Mouse (Mus musculus): ENCODE data around the gene Bag6. TPM values are rescaled to one million over a fixed set of nuclear protein-coding genes. Genes with fewer than 3 reads are reported as not detected.

Bag6 gene
- polyA plus RNA-seq, 1 experiment: 271 TPM

Other genes with a start within 250 kb of the Bag6 start
- gene C2, start 236.9 kb upstream of the Bag6 start, polyA plus RNA-seq (2012; fragmentation: generic; extraction: Trizol): 0.43 TPM
- 94.5 TPM for gene Ehmt2, start 236.7 kb upstream of the Bag6 start, polyA plus RNA-seq (2012; fragmentation: generic; extraction: Trizol)
- gene Slc44a4, start 220.7 kb upstream of the Bag6 start, polyA plus RNA-seq (2012; fragmentation: generic; extraction: Trizol): 14.6 TPM
- gene Neu1, start 203.9 kb upstream of the Bag6 start, polyA plus RNA-seq (2012; fragmentation: generic; extraction: Trizol): 30.1 TPM
- 7.3 TPM for gene Hspa1b, start 175.9 kb upstream of the Bag6 start, polyA plus RNA-seq (2012; fragmentation: generic; extraction: Trizol)
- not detected for gene Gm20481, start 165.3 kb upstream of the Bag6 start, polyA plus RNA-seq (2012; fragmentation: generic; extraction: Trizol)
- 1.8 TPM for gene Hspa1a, start 163.0 kb upstream of the Bag6 start, polyA plus RNA-seq (2012; fragmentation: generic; extraction: Trizol)
- gene Hspa1l, start 162.5 kb upstream of the Bag6 start, polyA plus RNA-seq (2012; fragmentation: generic; extraction: Trizol): 1.3 TPM
- 52.3 TPM for gene Lsm2, start 153.3 kb upstream of the Bag6 start, polyA plus RNA-seq (2012; fragmentation: generic; extraction: Trizol)
- 208 TPM for gene Vars, start 134.2 kb upstream of the Bag6 start, polyA plus RNA-seq (2012; fragmentation: generic; extraction: Trizol)
- gene Vwa7, start 118.6 kb upstream of the Bag6 start, polyA plus RNA-seq (2012; fragmentation: generic; extraction: Trizol): 0.05 TPM
- gene Sapcd1, start 107.2 kb upstream of the Bag6 start, polyA plus RNA-seq (2012; fragmentation: generic; extraction: Trizol): 0.14 TPM
- gene Msh5, start 88.4 kb upstream of the Bag6 start, polyA plus RNA-seq (2012; fragmentation: generic; extraction: Trizol): 2.1 TPM
- 412 TPM for gene Clic1, start 85.2 kb upstream of the Bag6 start, polyA plus RNA-seq (2012; fragmentation: generic; extraction: Trizol)
- 101 TPM for gene Ddah2, start 76.1 kb upstream of the Bag6 start, polyA plus RNA-seq (2012; fragmentation: generic; extraction: Trizol)
- gene Ly6g6c, start 69.8 kb upstream of the Bag6 start, polyA plus RNA-seq (2012; fragmentation: generic; extraction: Trizol): 0.18 TPM
- gene Mpig6b, start 69.0 kb upstream of the Bag6 start, polyA plus RNA-seq (2012; fragmentation: generic; extraction: Trizol): not detected
- not detected for gene Ly6g6e, start 58.3 kb upstream of the Bag6 start, polyA plus RNA-seq (2012; fragmentation: generic; extraction: Trizol)
- gene Ly6g6d, start 57.1 kb upstream of the Bag6 start, polyA plus RNA-seq (2012; fragmentation: generic; extraction: Trizol): not detected
- gene Ly6g6f, start 49.6 kb upstream of the Bag6 start, polyA plus RNA-seq (2012; fragmentation: generic; extraction: Trizol): not detected
- 64.7 TPM for gene Abhd16a, start 45.9 kb upstream of the Bag6 start, polyA plus RNA-seq (2012; fragmentation: generic; extraction: Trizol)
- gene Ly6g5c, start 26.9 kb upstream of the Bag6 start, polyA plus RNA-seq (2012; fragmentation: generic; extraction: Trizol): not detected
- gene Ly6g5b, start 19.8 kb upstream of the Bag6 start, polyA plus RNA-seq (2012; fragmentation: generic; extraction: Trizol): 0.11 TPM
- 17.4 TPM for gene Gpank1, start 13.7 kb upstream of the Bag6 start, polyA plus RNA-seq (2012; fragmentation: generic; extraction: Trizol)
- 320 TPM for gene Csnk2b, start 13.1 kb upstream of the Bag6 start, polyA plus RNA-seq (2012; fragmentation: generic; extraction: Trizol)
- 12.8 TPM for gene D17H6S53E, start 8.8 kb upstream of the Bag6 start, polyA plus RNA-seq (2012; fragmentation: generic; extraction: Trizol)
- 0.18 TPM for gene Apom, start 3.1 kb upstream of the Bag6 start, polyA plus RNA-seq (2012; fragmentation: generic; extraction: Trizol)
- 153 TPM for gene Prrc2a, start 29.7 kb downstream of the Bag6 start, polyA plus RNA-seq (2012; fragmentation: generic; extraction: Trizol)
- not detected for gene Aif1, start 40.9 kb downstream of the Bag6 start, polyA plus RNA-seq (2012; fragmentation: generic; extraction: Trizol)
- 4.3 TPM for gene Lst1, start 53.3 kb downstream of the Bag6 start, polyA plus RNA-seq (2012; fragmentation: generic; extraction: Trizol)
- 0.05 TPM for gene Ltb, start 59.3 kb downstream of the Bag6 start, polyA plus RNA-seq (2012; fragmentation: generic; extraction: Trizol)
- 0.05 TPM for gene Tnf, start 66.8 kb downstream of the Bag6 start, polyA plus RNA-seq (2012; fragmentation: generic; extraction: Trizol)
- 0.26 TPM for gene Lta, start 70.2 kb downstream of the Bag6 start, polyA plus RNA-seq (2012; fragmentation: generic; extraction: Trizol)
- 0.18 TPM for gene Gm16181, start 85.7 kb downstream of the Bag6 start, polyA plus RNA-seq (2012; fragmentation: generic; extraction: Trizol)
- gene Atp6v1g2, start 98.5 kb downstream of the Bag6 start, polyA plus RNA-seq (2012; fragmentation: generic; extraction: Trizol): 2.0 TPM
- 27.1 TPM for gene Nfkbil1, start 100.6 kb downstream of the Bag6 start, polyA plus RNA-seq (2012; fragmentation: generic; extraction: Trizol)
- gene Ddx39b, start 106.6 kb downstream of the Bag6 start, polyA plus RNA-seq (2012; fragmentation: generic; extraction: Trizol): 268 TPM
- gene H2-D1, start 127.6 kb downstream of the Bag6 start, polyA plus RNA-seq (2012; fragmentation: generic; extraction: Trizol): 38.3 TPM
- 6.6 TPM for gene H2-Q1, start 185.2 kb downstream of the Bag6 start, polyA plus RNA-seq (2012; fragmentation: generic; extraction: Trizol)
- 0.17 TPM for gene H2-Q2, start 207.1 kb downstream of the Bag6 start, polyA plus RNA-seq (2012; fragmentation: generic; extraction: Trizol)
- 8.3 TPM for gene H2-Q4, start 244.4 kb downstream of the Bag6 start, polyA plus RNA-seq (2012; fragmentation: generic; extraction: Trizol)

Measured in myocyte (in vitro differentiated cells).